Mouse (Mus musculus): ENCODE measurements around the gene Setx. TPM values are rescaled to one million over a fixed set of nuclear protein-coding genes. Genes with fewer than 3 reads are reported as not detected.

Setx gene
- total and polyA plus RNA-seq, 3 experiments, result 13.1 to 23.8 (median 22.5) TPM

GRCm38 (mm10) chr2:29223591-29224262 lies 99.7 kb downstream of the Setx start:
- no peaks in the 10 kb centered on the region for H3K79me2 ChIP-seq (ENCODE audit: control insufficient read depth, insufficient read depth, low read length, poor library complexity)
- no peak overlapping the region for H3K4me3 ChIP-seq (ENCODE audit: control insufficient read depth in 1 of 2, insufficient read depth in 1 of 2, low read depth in 2 of 2, low read length in 2 of 2)
- H3K36me3 ChIP-seq (ENCODE audit: control insufficient read depth in 1 of 2, insufficient read depth in 2 of 2, low read length in 2 of 2), result no peaks in the 10 kb centered on the region
- no peak overlapping the region for H3K9ac ChIP-seq (ENCODE audit: control insufficient read depth, low read depth, low read length, poor library complexity, severe bottlenecking)
- TF ChIP-seq USF2 (IDR thresholded peaks at IDR 0.05; ENCODE audit: borderline replicate concordance in 1 of 2, insufficient read depth in 1 of 2, low read depth in 1 of 2, low read length in 2 of 2), result no peak
- TF ChIP-seq NRF1 (IDR thresholded peaks at IDR 0.05; ENCODE audit: insufficient read depth, low read depth, low read length, poor library complexity, severe bottlenecking), result no peak
- no peak for TF ChIP-seq RCOR1 (IDR thresholded peaks at IDR 0.05; ENCODE audit: low read depth, low read length)
- no peak for TF ChIP-seq MAZ (IDR thresholded peaks at IDR 0.05; ENCODE audit: low read depth, low read length)
- TF ChIP-seq TAL1 (IDR thresholded peaks at IDR 0.05; ENCODE audit: low read length), result no peak
- no peak for TF ChIP-seq CHD1 (IDR thresholded peaks at IDR 0.05; ENCODE audit: low read depth, low read length)
- no peak for TF ChIP-seq EP300 (IDR thresholded peaks at IDR 0.05; ENCODE audit: low read depth in 1 of 2, low read length in 2 of 2)
- TF ChIP-seq UBTF (IDR thresholded peaks at IDR 0.05; ENCODE audit: borderline replicate concordance, insufficient read depth, low read depth, low read length), result no peak
- no peak for DNase-seq (ENCODE audit: low read depth, low spot score)
- no peak overlapping the region for H3K27ac ChIP-seq (ENCODE audit: control insufficient read depth, low read depth, low read length)
- H3K4me1 ChIP-seq (ENCODE audit: control insufficient read depth in 1 of 2, insufficient read depth in 2 of 2, low read length in 2 of 2), result no peaks in the 10 kb centered on the region
- H3K27me3 ChIP-seq (ENCODE audit: control insufficient read depth in 1 of 2, insufficient read depth in 2 of 2, low read length in 2 of 2), result no peaks in the 10 kb centered on the region
- H3K9me3 ChIP-seq (replicated peaks; ENCODE audit: insufficient read depth, low read length), result no peaks in the 10 kb centered on the region

- Histone ChIP-seq H3K27ac (ENCODE audit: control insufficient read depth, low read depth, low read length) (no peak overlapping the region), H3K4me1 (ENCODE audit: control insufficient read depth in 1 of 2, insufficient read depth in 2 of 2, low read length in 2 of 2) (no peaks in the 10 kb centered on the region), H3K27me3 (ENCODE audit: control insufficient read depth in 1 of 2, insufficient read depth in 2 of 2, low read length in 2 of 2) (no peaks in the 10 kb centered on the region), H3K4me3 (ENCODE audit: control insufficient read depth in 1 of 2, insufficient read depth in 1 of 2, low read depth in 2 of 2, low read length in 2 of 2) (no peak overlapping the region), H3K79me2 (ENCODE audit: control insufficient read depth, insufficient read depth, low read length, poor library complexity) (no peaks in the 10 kb centered on the region), H3K9ac (ENCODE audit: control insufficient read depth, low read depth, low read length, poor library complexity, severe bottlenecking) (no peak overlapping the region), H3K36me3 (ENCODE audit: control insufficient read depth in 1 of 2, insufficient read depth in 2 of 2, low read length in 2 of 2) (no peaks in the 10 kb centered on the region), H3K9me3 (replicated peaks; ENCODE audit: insufficient read depth, low read length) (no peaks in the 10 kb centered on the region)
- TF ChIP-seq ZNF384 (IDR thresholded peaks at IDR 0.05; ENCODE audit: low read depth, low read length) (no peak), MEF2A (IDR thresholded peaks at IDR 0.05; ENCODE audit: extremely low read depth, insufficient replicate concordance, low read depth, low read length, poor library complexity, severe bottlenecking) (no peak), NELFE (IDR thresholded peaks at IDR 0.05; ENCODE audit: low read depth, low read length) (no peak), CHD1 (IDR thresholded peaks at IDR 0.05; ENCODE audit: low read depth, low read length) (no peak), ZMIZ1 (IDR thresholded peaks at IDR 0.05; ENCODE audit: low read depth, low read length) (no peak), POLR2AphosphoS5 (IDR thresholded peaks at IDR 0.05; ENCODE audit: borderline replicate concordance, low read depth, low read length) (no peak), MYC (IDR thresholded peaks at IDR 0.05; ENCODE audit: low read depth, low read length) (no peak), RCOR1 (IDR thresholded peaks at IDR 0.05; ENCODE audit: low read depth, low read length) (no peak), POLR2AphosphoS2 (IDR thresholded peaks at IDR 0.05; ENCODE audit: low read length) (no peak), E2F4 (IDR thresholded peaks at IDR 0.05; ENCODE audit: borderline replicate concordance, low read depth, low read length) (no peak), MAFK (IDR thresholded peaks at IDR 0.05; ENCODE audit: borderline replicate concordance, low read depth, low read length) (no peak)
- no peak for DNase-seq (ENCODE audit: low read depth, low spot score)
Measured at GRCm38 (mm10) chr2:29226671-29227070, 102.7 kb downstream of the Setx start.
